Mouse (Mus musculus) brain, embryonic 14.5 days (tissue): ENCODE data around the gene Tmem104.

ENCODE experiments used
- CTCF ChIP-seq: fragments of 200-500 bp; IDR thresholded peaks from 2 replicates; pipeline ENCODE4 v1.5.1; 2012; ENCODE audit warnings: inconsistent platforms, mild to moderate bottlenecking, moderate library complexity, borderline replicate concordance; ENCODE audit not compliant: insufficient read depth, insufficient read length; ENCODE audit errors: extremely low read depth
- POLR2A ChIP-seq: fragments of 200-500 bp; IDR thresholded peaks from 2 replicates; pipeline ENCODE4 v1.6.1; 2012; ENCODE audit warnings: mild to moderate bottlenecking, inconsistent platforms, borderline replicate concordance; ENCODE audit not compliant: poor library complexity, insufficient read depth, insufficient read length, severe bottlenecking; ENCODE audit errors: extremely low read depth

- no peak for TF ChIP-seq POLR2A
- TF ChIP-seq CTCF, result no peak
These were observed 20.5 kb upstream of the Tmem104 start for GRCm38 (mm10) chr11:115166776-115167175.
